Mouse (Mus musculus) effector memory CD4-positive, alpha-beta T cell, adult 7 months (primary cell): ENCODE data around the gene Sergef. TPM values are rescaled to one million over a fixed set of nuclear protein-coding genes. Genes with fewer than 3 reads are reported as not detected.

Experiments used
- polyA plus RNA-seq: library from polyadenylated mRNA; unstranded; fragments of 100-300 nt; shearing (Covaris generic); gene quantifications from one replicate; pipeline ENCODE4 v1.2.1, GENCODE M21; 2017

Sergef gene
- 19.9 TPM for polyA plus RNA-seq

DNA sequence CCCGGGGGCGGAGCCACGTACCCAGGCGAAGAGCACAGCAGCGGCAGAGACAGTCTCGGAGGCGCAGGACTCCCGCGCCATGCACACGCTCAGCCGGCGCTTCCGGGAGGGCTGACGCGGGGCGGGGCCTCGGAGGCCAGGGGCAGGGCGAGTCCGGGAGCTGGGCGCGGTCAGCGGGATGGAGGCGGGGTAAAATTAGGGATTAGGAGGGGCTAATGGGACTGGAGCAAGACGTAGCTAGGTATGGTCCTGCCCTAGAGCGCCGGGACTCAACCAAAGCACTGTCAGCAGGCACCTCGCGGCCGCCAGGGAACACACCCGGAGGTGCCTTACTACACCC, at the start of gene Sergef:
Sergef (minus strand) TSS at position 116 of the 340 bp plus-strand sequence.

DNA sequence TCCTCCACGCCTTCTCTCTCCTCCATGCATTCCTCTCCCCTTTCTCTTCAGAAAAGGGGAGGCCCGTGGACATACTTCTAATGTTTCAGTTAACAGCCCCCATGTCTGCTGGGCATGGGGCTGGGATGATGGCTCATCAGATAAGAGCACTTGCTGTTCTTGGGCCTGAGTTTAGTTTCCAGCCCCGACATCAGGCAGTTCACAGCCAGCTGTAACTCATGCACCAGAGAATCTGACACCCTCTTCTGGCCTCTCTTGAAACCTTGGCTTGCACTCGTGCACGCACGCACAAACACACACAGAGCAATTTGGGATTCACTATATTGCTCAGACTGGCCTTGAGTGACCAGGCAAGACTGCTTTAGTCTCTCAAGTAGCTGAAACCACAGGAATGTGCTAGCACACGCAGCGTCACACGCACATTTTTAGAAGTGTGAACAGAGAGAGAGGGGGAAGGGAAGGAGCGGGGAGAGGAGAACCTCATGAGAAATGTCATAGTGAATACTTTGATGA, 32.6 kb upstream of the Sergef start, which contains the start of gene Tph1:
Tph1 (minus strand) TSS at position 378 of the 513 bp plus-strand sequence.

DNA sequence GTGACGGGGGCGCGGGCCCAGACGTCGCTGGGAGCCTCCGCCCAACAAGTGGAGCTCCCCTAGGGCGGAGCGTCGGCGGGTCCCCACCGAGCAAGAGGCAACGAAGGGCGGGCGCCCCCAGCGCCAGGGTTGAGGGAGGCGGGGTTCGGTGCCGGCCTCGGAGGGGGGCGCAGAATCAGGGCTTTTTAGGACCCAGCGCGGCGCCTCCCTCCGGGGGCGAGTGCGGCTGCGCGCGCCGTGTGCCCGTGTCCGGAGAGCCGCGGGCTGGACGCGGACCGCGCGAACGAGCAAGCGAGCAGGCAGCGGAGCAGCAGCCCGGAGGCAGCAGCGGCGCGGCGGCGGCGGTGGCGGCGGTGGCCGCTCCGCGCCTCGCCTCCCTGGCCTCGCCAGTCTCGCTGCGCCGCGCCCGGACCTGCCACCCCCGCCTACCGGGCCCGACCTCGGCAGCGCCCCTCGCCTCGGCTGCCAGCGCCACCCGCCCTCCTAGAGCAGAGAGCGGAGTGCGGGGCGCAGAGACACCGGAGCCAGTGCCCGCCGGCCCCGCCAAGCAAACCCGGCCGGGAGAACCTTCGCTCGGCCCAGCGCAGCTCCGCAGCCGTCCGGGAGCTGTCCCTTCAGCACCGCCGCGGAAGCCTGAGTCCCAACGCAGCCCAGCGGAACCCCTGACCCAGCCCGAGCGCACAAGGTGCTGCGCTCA, 243.2 kb downstream of the Sergef start, which contains the start of gene Kcnc1:
Kcnc1 (plus strand) TSS at position 267 of the 697 bp plus-strand sequence.

Other genes with a start within 250 kb of the Sergef start
- 0.93 TPM for gene Kcnc1, start 243.3 kb downstream of the Sergef start, polyA plus RNA-seq
- gene Tph1, start 32.7 kb upstream of the Sergef start, polyA plus RNA-seq = not detected
- gene Saal1, start 70.9 kb upstream of the Sergef start, polyA plus RNA-seq = 13.6 TPM
- not detected for gene Saa3, start 75.9 kb upstream of the Sergef start, polyA plus RNA-seq
- gene Saa4, start 92.8 kb upstream of the Sergef start, polyA plus RNA-seq = not detected
- 0.51 TPM for gene Saa1, start 103.2 kb upstream of the Sergef start, polyA plus RNA-seq
- not detected for gene Saa2, start 112.0 kb upstream of the Sergef start, polyA plus RNA-seq
- gene Hps5, start 156.3 kb upstream of the Sergef start, polyA plus RNA-seq = 36.6 TPM
- 45.1 TPM for gene Gtf2h1, start 156.3 kb upstream of the Sergef start, polyA plus RNA-seq
- 980 TPM for gene Ldha, start 201.7 kb upstream of the Sergef start, polyA plus RNA-seq
- not detected for gene Ldhc, start 221.4 kb upstream of the Sergef start, polyA plus RNA-seq